Mouse (Mus musculus) heart, adult 2 months (tissue): Measurements from ENCODE around the gene Rps3.

ENCODE experiments used
- CTCF ChIP-seq: fragments of 200-600 bp; IDR thresholded peaks from 2 replicates; pipeline ENCODE4 v1.8.1; 2022; ENCODE audit warnings: antibody characterized with exemption, mild to moderate bottlenecking, moderate library complexity
- EP300 ChIP-seq: fragments of 200-500 bp; IDR thresholded peaks from 2 replicates; pipeline ENCODE4 v1.6.1; 2011; ENCODE audit warnings: low read depth, low read length, control low read depth; ENCODE audit not compliant: insufficient read depth
- POLR2A ChIP-seq: fragments of 200-500 bp; IDR thresholded peaks from 2 replicates; pipeline ENCODE4 v1.6.1; 2011; ENCODE audit warnings: mild to moderate bottlenecking, low read depth, low read length, control low read depth; ENCODE audit not compliant: insufficient read depth

GRCm38 (mm10) chr7:99468283-99469132 lies 15.0 kb downstream of the Rps3 start:
- no peak for TF ChIP-seq POLR2A
- peak; percentile 68 for TF ChIP-seq CTCF
- TF ChIP-seq EP300: no peak
